ENCODE assay signal across 10 mouse cellular contexts in the genomic region with DNA sequence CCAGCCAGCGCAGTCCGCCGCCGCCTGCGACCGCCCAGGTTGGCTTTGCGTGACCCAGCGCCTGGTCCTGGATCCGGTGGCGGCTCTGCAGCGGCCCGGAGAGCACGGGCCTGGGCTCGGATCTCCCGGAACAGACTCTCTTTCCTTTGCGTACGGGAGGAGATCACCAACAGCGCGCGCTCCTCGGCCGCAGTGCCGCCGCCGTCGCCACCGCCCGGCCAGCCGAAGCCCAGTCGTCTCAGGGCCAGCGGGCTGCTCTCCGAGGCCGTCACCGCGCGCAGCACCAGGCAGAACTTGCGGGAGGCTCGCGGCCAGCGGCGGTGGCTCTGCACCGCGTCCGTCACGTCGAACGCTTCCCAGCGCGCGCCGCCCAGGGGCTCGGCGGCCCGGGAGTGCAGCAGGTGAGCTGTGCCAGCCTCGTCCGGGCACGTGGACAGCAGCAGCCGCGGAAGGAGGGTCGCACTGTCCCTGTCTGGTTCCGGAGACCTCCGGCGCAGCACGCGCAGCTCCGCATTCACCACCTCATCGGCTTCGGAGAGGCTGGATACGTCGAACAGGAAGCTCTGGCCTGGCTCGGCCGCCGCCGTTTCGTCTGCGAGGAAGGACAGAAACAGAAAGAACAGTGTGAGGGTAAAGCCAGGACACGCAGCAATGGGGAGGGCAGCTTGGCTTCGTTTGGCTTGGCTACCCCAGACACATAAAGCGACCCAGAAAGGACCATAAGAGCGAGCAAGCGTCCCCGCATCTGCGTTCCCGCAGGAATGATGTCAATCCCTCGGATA. TPM values are rescaled to one million over a fixed set of nuclear protein-coding genes. Genes with fewer than 3 reads are reported as not detected.
A peak's percentile ranks its signal among the peaks of the same experiment; 100 is the strongest.
DNase-seq lines count a peak whose midpoint lies in the region; ATAC-seq lines count a peak whose summit lies in the region.
"Had no signal": no experiment of that assay in that cellular context is flagged by ENCODE, and none has a peak within 500 bp of the region (broad histone marks: within the 10 kb centered on the region; RNA-seq: fewer than 3 reads in every experiment).

No protein-coding gene starts in this region.

- WGBS in kidney, embryonic 15.5 days, result 2% methylated on average over 78 of the region's 85 CpGs
- WGBS in embryonic facial prominence, embryonic 12.5 days, result 1% methylated on average over 77 of the region's 85 CpGs
- WGBS in intestine, embryonic 16.5 days, result 2% methylated on average over 85 of the region's 85 CpGs
- 2% methylated on average over 82 of the region's 85 CpGs for WGBS in neural tube, embryonic 13.5 days

- no peak for ATAC-seq in kidney, embryonic 15.5 days (replicated peaks; ENCODE audit: low FRiP score)
- no peak for ATAC-seq in embryonic facial prominence, embryonic 12.5 days (ENCODE audit: insufficient number of reproducible peaks, insufficient read depth, low FRiP score, low TSS enrichment)
- ATAC-seq in intestine, embryonic 16.5 days, result no peak
- ATAC-seq in neural tube, embryonic 13.5 days (ENCODE audit: low read depth), result 0 out of 2 replicates have a peak, but pooled peaks have one; percentile 16

- no peak for DNase-seq in kidney, adult 18-20 months
- DNase-seq in gastrocnemius, postnatal 25 days, result no peak
- DNase-seq in urinary bladder, postnatal 4 days (ENCODE audit: low spot score in 2 of 2), result no peak
- no peak for DNase-seq in cerebellum, adult 8-10 months
- DNase-seq: lung, postnatal 4 days; thymus, adult 2 months had no signal

- peaks cover 97% of the 10 kb centered on the region for H3K27me3 ChIP-seq in kidney, embryonic 15.5 days
- H3K27me3 ChIP-seq in embryonic facial prominence, embryonic 12.5 days, result peaks cover 91% of the 10 kb centered on the region
- peaks cover 70% of the 10 kb centered on the region for H3K27me3 ChIP-seq in intestine, embryonic 16.5 days (replicated peaks; ENCODE audit: control insufficient read depth, insufficient read depth, low read length)
- H3K27me3 ChIP-seq in neural tube, embryonic 13.5 days, result peaks cover 99% of the 10 kb centered on the region

- peaks cover 40% of the 10 kb centered on the region for H3K4me1 ChIP-seq in kidney, embryonic 15.5 days
- peaks cover 23% of the 10 kb centered on the region for H3K4me1 ChIP-seq in embryonic facial prominence, embryonic 12.5 days
- H3K4me1 ChIP-seq in intestine, embryonic 16.5 days (ENCODE audit: control insufficient read depth, insufficient read depth, low read length), result peaks cover 21% of the 10 kb centered on the region
- H3K4me1 ChIP-seq in neural tube, embryonic 13.5 days (replicated peaks), result peaks cover 40% of the 10 kb centered on the region

- H3K4me3 ChIP-seq in kidney, embryonic 15.5 days (replicated peaks), result peak overlapping the region; percentile 43
- H3K4me3 ChIP-seq in embryonic facial prominence, embryonic 12.5 days, result peak overlapping the region; percentile 55
- peak overlapping the region; percentile 49 for H3K4me3 ChIP-seq in intestine, embryonic 16.5 days (ENCODE audit: low read length)
- peak overlapping the region; percentile 40 for H3K4me3 ChIP-seq in neural tube, embryonic 13.5 days

- H3K36me3 ChIP-seq in kidney, embryonic 15.5 days, result no peaks in the 10 kb centered on the region
- H3K36me3 ChIP-seq in embryonic facial prominence, embryonic 12.5 days, result no peaks in the 10 kb centered on the region
- no peaks in the 10 kb centered on the region for H3K36me3 ChIP-seq in intestine, embryonic 16.5 days (ENCODE audit: control insufficient read depth, insufficient read depth, low read length)
- H3K36me3 ChIP-seq in neural tube, embryonic 13.5 days, result no peaks in the 10 kb centered on the region

- no peaks in the 10 kb centered on the region for H3K9me3 ChIP-seq in kidney, embryonic 15.5 days (replicated peaks)
- H3K9me3 ChIP-seq in embryonic facial prominence, embryonic 12.5 days, result no peaks in the 10 kb centered on the region
- no peaks in the 10 kb centered on the region for H3K9me3 ChIP-seq in intestine, embryonic 16.5 days (ENCODE audit: control insufficient read depth, low read length)
- no peaks in the 10 kb centered on the region for H3K9me3 ChIP-seq in neural tube, embryonic 13.5 days

- H3K27ac ChIP-seq in kidney, embryonic 15.5 days, result no peak overlapping the region
- no peak overlapping the region for H3K27ac ChIP-seq in embryonic facial prominence, embryonic 12.5 days
- no peak overlapping the region for H3K27ac ChIP-seq in intestine, embryonic 16.5 days (ENCODE audit: low read length)
- H3K27ac ChIP-seq in neural tube, embryonic 13.5 days (replicated peaks), result no peak overlapping the region

- peak overlapping the region; percentile 70 for H3K4me2 ChIP-seq in kidney, embryonic 15.5 days
- peak overlapping the region; percentile 78 for H3K4me2 ChIP-seq in embryonic facial prominence, embryonic 12.5 days (replicated peaks)
- peak overlapping the region; percentile 73 for H3K4me2 ChIP-seq in intestine, embryonic 16.5 days (ENCODE audit: low read depth, low read length)
- H3K4me2 ChIP-seq in neural tube, embryonic 13.5 days, result peak overlapping the region; percentile 57

- no peak overlapping the region for H3K9ac ChIP-seq in kidney, embryonic 15.5 days
- peak overlapping the region; percentile 34 for H3K9ac ChIP-seq in embryonic facial prominence, embryonic 12.5 days
- no peak overlapping the region for H3K9ac ChIP-seq in intestine, embryonic 16.5 days (ENCODE audit: low read depth, low read length)
- H3K9ac ChIP-seq in neural tube, embryonic 13.5 days, result peak overlapping the region; percentile 53; the same call in 1 of the 2 replicates

RNA-seq across cellular contexts. Expression of gene Gdf7, which starts 3.2 kb away (rescaled TPM):
- polyA plus RNA-seq in kidney, embryonic 15.5 days (2015; fragmentation: Nextera tagmentation; extraction: Ambion mirVana), result 1.1 and 1.2 TPM in 2 replicates
- polyA plus RNA-seq in embryonic facial prominence, embryonic 12.5 days (2016; fragmentation: Nextera tagmentation; extraction: Ambion mirVana), result 1.8 and 2.5 TPM in 2 replicates
- not detected in 2 replicates for polyA plus RNA-seq in intestine, embryonic 16.5 days (2015; fragmentation: Nextera tagmentation; extraction: Ambion mirVana)
- polyA plus RNA-seq in neural tube, embryonic 13.5 days (2015; fragmentation: Nextera tagmentation; extraction: Ambion mirVana), result 0.43 and 0.49 TPM in 2 replicates
- not detected for total RNA-seq in gastrocnemius, postnatal 25 days (2021)

RNA-seq across cellular contexts. Expression of gene Hs1bp3, which starts 14.7 kb away (rescaled TPM):
- polyA plus RNA-seq in kidney, embryonic 15.5 days (2015; fragmentation: Nextera tagmentation; extraction: Ambion mirVana), result 14.2 and 16.5 TPM in 2 replicates
- 19.1 and 20.3 TPM in 2 replicates for polyA plus RNA-seq in embryonic facial prominence, embryonic 12.5 days (2016; fragmentation: Nextera tagmentation; extraction: Ambion mirVana)
- polyA plus RNA-seq in intestine, embryonic 16.5 days (2015; fragmentation: Nextera tagmentation; extraction: Ambion mirVana), result 30.3 and 32.5 TPM in 2 replicates
- polyA plus RNA-seq in neural tube, embryonic 13.5 days (2015; fragmentation: Nextera tagmentation; extraction: Ambion mirVana), result 10.6 and 11.3 TPM in 2 replicates
- 1 to 10 TPM; 5.3 to 6.4 TPM for total RNA-seq in gastrocnemius, postnatal 25 days (2021)

Comparison
In these comparisons a context has a peak if more than half of its experiments do, and no peak if none do; other contexts are left out.
1. H3K9ac ChIP-seq: peak in embryonic facial prominence, embryonic 12.5 days (single experiment) and neural tube, embryonic 13.5 days (single experiment); none in kidney, embryonic 15.5 days (single experiment) and intestine, embryonic 16.5 days (single experiment).
2. Peak in every context shown above with its lines, with median percentiles within 50 percentile points of each other: H3K4me2 ChIP-seq and H3K4me3 ChIP-seq.